Mouse (Mus musculus) liver, embryonic 14.5 days (tissue): ENCODE results near the gene Cipc.

Experiments
- CTCF ChIP-seq: IDR thresholded peaks from 2 replicates; pipeline ENCODE4 v1.5.1; 2016; ENCODE audit warnings: antibody characterized with exemption, low read depth, control low read depth
- EP300 ChIP-seq: IDR thresholded peaks from 2 replicates; pipeline ENCODE4 v1.6.1; 2016; ENCODE audit warnings: antibody characterized with exemption, low read depth

GRCm38 (mm10) chr12:86905876-86906275 is 41.0 kb upstream of the Cipc start:
- TF ChIP-seq CTCF (no peak), EP300 (no peak)
